In the genomic region with DNA sequence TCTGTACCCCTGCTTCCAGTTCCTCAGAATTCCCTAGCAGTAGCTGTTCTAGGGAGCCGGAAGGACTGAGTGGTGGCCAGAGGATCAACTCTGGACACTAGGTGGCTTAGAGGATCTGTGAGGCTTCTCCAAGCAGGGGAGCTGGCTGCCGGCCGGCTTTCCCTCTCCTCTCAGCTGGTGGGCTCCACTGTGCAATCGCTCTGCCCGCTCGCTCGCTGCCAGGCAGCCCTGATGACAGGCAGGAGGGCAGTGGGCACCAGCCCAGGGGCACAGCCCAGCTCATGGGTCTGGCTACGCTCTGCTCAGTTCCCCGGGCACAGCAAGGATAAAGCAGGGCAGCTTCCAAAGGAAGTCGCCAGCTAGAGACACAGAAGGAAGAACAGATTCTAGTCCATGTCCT, we compare ENCODE assay signal across 8 mouse cellular contexts. TPM values are rescaled to one million over a fixed set of nuclear protein-coding genes. Genes with fewer than 3 reads are reported as not detected.
A peak's percentile ranks its signal among the peaks of the same experiment; 100 is the strongest.
DNase-seq lines count a peak whose midpoint lies in the region; ATAC-seq lines count a peak whose summit lies in the region.

No protein-coding gene starts in this region.

- no peak overlapping the region for H3K27ac ChIP-seq in embryonic facial prominence, embryonic 14.5 days (replicated peaks; ENCODE audit: low read depth, low read length)
- no peak overlapping the region for H3K27ac ChIP-seq in midbrain, embryonic 12.5 days (replicated peaks)

- H3K9me3 ChIP-seq in embryonic facial prominence, embryonic 14.5 days (ENCODE audit: control insufficient read depth, low read length) = no peaks in the 10 kb centered on the region
- no peaks in the 10 kb centered on the region for H3K9me3 ChIP-seq in midbrain, embryonic 12.5 days

- intact Hi-C loops in heart, postnatal 10 days (cut with DNase I) = loop anchor here (5.0 to 10.0 kb wide), 2 partner anchors 53 to 265 kb away; no protein-coding TSS in a partner anchor

- ATAC-seq in embryonic facial prominence, embryonic 14.5 days (ENCODE audit: low read depth) = peak; percentile 58
- ATAC-seq in midbrain, embryonic 12.5 days (ENCODE audit: low FRiP score, low read depth) = peak; percentile 59; the same call in 1 of the 2 replicates

- peaks cover 7% of the 10 kb centered on the region; the same call in 1 of the 2 replicates for H3K4me1 ChIP-seq in embryonic facial prominence, embryonic 14.5 days (ENCODE audit: control insufficient read depth, insufficient read depth, low read length)
- peaks cover 56% of the 10 kb centered on the region for H3K4me1 ChIP-seq in midbrain, embryonic 12.5 days

- H3K4me3 ChIP-seq in embryonic facial prominence, embryonic 14.5 days (ENCODE audit: low read depth, low read length) = no peak overlapping the region
- H3K4me3 ChIP-seq in midbrain, embryonic 12.5 days = no peak overlapping the region

- no peaks in the 10 kb centered on the region for H3K36me3 ChIP-seq in embryonic facial prominence, embryonic 14.5 days (ENCODE audit: control insufficient read depth, insufficient read depth, low read length)
- no peaks in the 10 kb centered on the region for H3K36me3 ChIP-seq in midbrain, embryonic 12.5 days

- peak overlapping the region; percentile 23; the same call in 1 of the 2 replicates for H3K4me2 ChIP-seq in embryonic facial prominence, embryonic 14.5 days (ENCODE audit: low read depth, low read length)
- peak overlapping the region; percentile 33 for H3K4me2 ChIP-seq in midbrain, embryonic 12.5 days (replicated peaks)

- H3K9ac ChIP-seq in embryonic facial prominence, embryonic 14.5 days (ENCODE audit: low read depth, low read length) = no peak overlapping the region
- H3K9ac ChIP-seq in midbrain, embryonic 12.5 days (replicated peaks) = peak overlapping the region; percentile 43; the same call in 1 of the 2 replicates

- DNase-seq in right cerebral cortex, postnatal 14 days = peak; percentile 39
- no peak for DNase-seq in right cerebral cortex, adult 18-20 months
- DNase-seq in embryonic facial prominence, embryonic 14.5 days (ENCODE audit: low spot score) = peak; percentile 61
- peak; percentile 86 to 89 for DNase-seq in heart, postnatal 10 days
- peak; percentile 48 to 61 for DNase-seq in kidney, postnatal 36 days
- no peak for DNase-seq in thymus, adult 18-20 months
- no peak for DNase-seq in thymus, postnatal 0 days (ENCODE audit: low spot score)

- H3K27me3 ChIP-seq in embryonic facial prominence, embryonic 14.5 days (replicated peaks; ENCODE audit: control insufficient read depth, insufficient read depth, low read length) = peaks cover 79% of the 10 kb centered on the region
- H3K27me3 ChIP-seq in midbrain, embryonic 12.5 days = peaks cover 94% of the 10 kb centered on the region

- WGBS in embryonic facial prominence, embryonic 14.5 days = 21% methylated on average over 9 of the region's 10 CpGs
- WGBS in midbrain, embryonic 12.5 days = 11% methylated on average over 10 of the region's 10 CpGs

RNA-seq across cellular contexts. Expression of gene Casz1, which starts 7.7 kb away (rescaled TPM):
- 7.8 and 7.9 TPM in 2 replicates for polyA plus RNA-seq in embryonic facial prominence, embryonic 14.5 days (2014; fragmentation: Nextera tagmentation; extraction: Ambion mirVana)
- total RNA-seq in heart, postnatal 10 days (2021) = 10 to 100 TPM; 64.7 to 67.2 TPM
- 3.3 and 4.1 TPM in 2 replicates for polyA plus RNA-seq in midbrain, embryonic 12.5 days (2016; fragmentation: Nextera tagmentation; extraction: Ambion mirVana)
- polyA plus RNA-seq in thymus, postnatal 0 days (2015; fragmentation: Nextera tagmentation; extraction: Ambion mirVana) = 2.5 and 3.0 TPM in 2 replicates

Comparison
In these comparisons a context has a peak if more than half of its experiments do, and no peak if none do; other contexts are left out.
1. DNase-seq: peak in right cerebral cortex, postnatal 14 days (single experiment), embryonic facial prominence, embryonic 14.5 days (single experiment), heart, postnatal 10 days (2 of 2) and kidney, postnatal 36 days (2 of 2); none in right cerebral cortex, adult 18-20 months (single experiment), thymus, adult 18-20 months (0 of 2) and thymus, postnatal 0 days (single experiment).